Mouse (Mus musculus) naive thymus-derived CD4-positive, alpha-beta T cell, adult 2 months (primary cell): ENCODE results near the gene Acot6.

ENCODE experiments used
- DNase-seq: peaks from one replicate; pipeline ENCODE4 v3.0.0-alpha.2; 2011; ENCODE audit warnings: low read depth

The Acot6 gene

GRCm38 (mm10) chr12:84101493-84101845 is 1.0 kb downstream of the Acot6 start:
- DNase-seq: no peak

- DNase-seq: no peak
Measured at GRCm38 (mm10) chr12:84107012-84107411, 6.6 kb downstream of the Acot6 start.

GRCm38 (mm10) chr12:84107692-84108091 is 7.2 kb downstream of the Acot6 start:
- DNase-seq: no peak

GRCm38 (mm10) chr12:84109924-84110323 is 9.5 kb downstream of the Acot6 start:
- DNase-seq: no peak

GRCm38 (mm10) chr12:84110814-84111213 is 10.4 kb downstream of the Acot6 start:
- no peak for DNase-seq

GRCm38 (mm10) chr12:84113676-84114075 is 13.2 kb downstream of the Acot6 start:
- DNase-seq: no peak

GRCm38 (mm10) chr12:84114153-84114994 is 13.9 kb downstream of the Acot6 start, which contains the start of gene Dnal1:
TSS of gene Dnal1 (plus strand) at chr12:84114366.
- peak; percentile 88 for DNase-seq

- no peak for DNase-seq
Measured at GRCm38 (mm10) chr12:84119584-84119983, 19.1 kb downstream of the Acot6 start.

- no peak for DNase-seq
Measured at GRCm38 (mm10) chr12:84125892-84126291, 25.4 kb downstream of the Acot6 start.

GRCm38 (mm10) chr12:84126899-84127298 is 26.4 kb downstream of the Acot6 start:
- DNase-seq: no peak

- DNase-seq: no peak
Measured at GRCm38 (mm10) chr12:84128576-84128975, 28.1 kb downstream of the Acot6 start.

- no peak for DNase-seq
Measured at GRCm38 (mm10) chr12:84129931-84130330, 29.5 kb downstream of the Acot6 start.

- DNase-seq: peak; percentile 50
Measured at GRCm38 (mm10) chr12:84132265-84132664, 31.8 kb downstream of the Acot6 start.

GRCm38 (mm10) chr12:84137131-84137530 is 36.7 kb downstream of the Acot6 start:
- DNase-seq: no peak

GRCm38 (mm10) chr12:84140135-84140534 is 39.7 kb downstream of the Acot6 start:
- no peak for DNase-seq

GRCm38 (mm10) chr12:84141271-84141670 is 40.8 kb downstream of the Acot6 start:
- no peak for DNase-seq

- no peak for DNase-seq
Measured at GRCm38 (mm10) chr12:84142281-84143050, 42.0 kb downstream of the Acot6 start.

GRCm38 (mm10) chr12:84147954-84148621 is 47.6 kb downstream of the Acot6 start, which contains the start of gene Pnma1:
TSS of gene Pnma1 (minus strand) at chr12:84148489.
- peak; percentile 61 for DNase-seq

GRCm38 (mm10) chr12:84148622-84149012 is 48.2 kb downstream of the Acot6 start:
- DNase-seq: peak; percentile 40

GRCm38 (mm10) chr12:84149971-84150370 is 49.5 kb downstream of the Acot6 start:
- no peak for DNase-seq

- DNase-seq: no peak
Measured at GRCm38 (mm10) chr12:84150976-84151375, 50.5 kb downstream of the Acot6 start.

GRCm38 (mm10) chr12:84151911-84152310 is 51.5 kb downstream of the Acot6 start:
- DNase-seq: no peak
